Mouse (Mus musculus) urinary bladder, postnatal 14 days (tissue): Measurements from ENCODE around the gene Apoa5.
"Not testable (repeated sequence)": the region's sequence is repeated elsewhere in the genome, so short reads cannot be mapped to it uniquely, and the experiment has no call there.

Source experiments
- DNase-seq: peaks from one replicate; pipeline ENCODE4 v3.0.0; 2021; ENCODE audit warnings: low spot score

The Apoa5 gene

GRCm38 (mm10) chr9:46261131-46261530, 7.3 kb upstream of the Apoa5 start:
- no peak for DNase-seq

GRCm38 (mm10) chr9:46269125-46269524, 692 bp downstream of the Apoa5 start:
- DNase-seq, result no peak

- no peak for DNase-seq
Observed at GRCm38 (mm10) chr9:46270782-46271181, 2.3 kb downstream of the Apoa5 start.

GRCm38 (mm10) chr9:46272070-46272469, 3.6 kb downstream of the Apoa5 start:
- no peak for DNase-seq

GRCm38 (mm10) chr9:46272677-46273454, 4.4 kb downstream of the Apoa5 start, which contains the start of gene Zpr1:
Gene Zpr1 (plus strand): TSS chr9:46273064.
- DNase-seq, result peak; percentile 88

- no peak for DNase-seq
Observed at GRCm38 (mm10) chr9:46274494-46274893, 6.1 kb downstream of the Apoa5 start.

- peak; percentile 94 for DNase-seq
Observed at GRCm38 (mm10) chr9:46282631-46283436, 14.4 kb downstream of the Apoa5 start, which contains the start of gene Bud13. Gene Bud13 (plus strand): TSS chr9:46283008.

- DNase-seq, result no peak
Observed at GRCm38 (mm10) chr9:46298381-46298780, 29.9 kb downstream of the Apoa5 start.

GRCm38 (mm10) chr9:46302142-46302541, 33.7 kb downstream of the Apoa5 start:
- DNase-seq, result peak; percentile 46

- peak; percentile 16 for DNase-seq
Observed at GRCm38 (mm10) chr9:46309121-46309520, 40.7 kb downstream of the Apoa5 start.

- DNase-seq, result peak; percentile 67
Observed at GRCm38 (mm10) chr9:46314507-46314906, 46.1 kb downstream of the Apoa5 start.

- no peak for DNase-seq
Observed at GRCm38 (mm10) chr9:46314921-46315320, 46.5 kb downstream of the Apoa5 start.

- no peak for DNase-seq
Observed at GRCm38 (mm10) chr9:46315807-46316365, 47.5 kb downstream of the Apoa5 start.

- no peak for DNase-seq
Observed at GRCm38 (mm10) chr9:46316388-46316787, 48.0 kb downstream of the Apoa5 start.

GRCm38 (mm10) chr9:46316909-46317308, 48.5 kb downstream of the Apoa5 start:
- DNase-seq, result no peak

- no peak for DNase-seq
Observed at GRCm38 (mm10) chr9:46317957-46318356, 49.5 kb downstream of the Apoa5 start.

- DNase-seq, result not testable (repeated sequence)
Observed at GRCm38 (mm10) chr9:46319886-46320285, 51.5 kb downstream of the Apoa5 start, which contains the start of gene 4931429L15Rik. Gene 4931429L15Rik (minus strand): TSS chr9:46319986.

- no peak for DNase-seq
Observed at GRCm38 (mm10) chr9:46320461-46320860, 52.0 kb downstream of the Apoa5 start.
